In the genomic region with DNA sequence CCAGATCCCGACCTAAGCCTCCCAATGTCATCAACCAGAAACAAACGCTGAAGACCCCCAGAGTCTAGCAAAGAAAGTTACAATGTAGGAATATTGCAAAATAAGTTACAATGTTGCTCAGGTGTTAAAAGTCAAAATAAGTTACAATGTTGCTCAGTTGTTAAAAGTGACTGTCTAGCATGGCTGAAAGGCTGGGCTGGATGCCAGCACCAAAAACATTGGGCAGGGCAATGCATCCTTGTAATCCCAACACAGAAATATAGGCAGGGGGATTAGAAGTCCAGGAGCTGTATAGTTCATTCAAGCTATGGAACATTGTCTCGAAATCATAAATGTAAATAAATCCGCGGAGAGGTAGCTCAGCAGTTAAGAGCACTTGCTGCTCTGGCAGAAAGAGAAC, we compare ENCODE assay signal across 22 mouse cellular contexts.
A peak's percentile ranks its signal among the peaks of the same experiment; 100 is the strongest.
DNase-seq lines count a peak whose midpoint lies in the region; ATAC-seq and TF ChIP-seq lines count a peak whose summit lies in the region.
"Had no signal": no experiment of that assay in that cellular context is flagged by ENCODE, and none has a peak within 500 bp of the region (broad histone marks: within the 10 kb centered on the region; RNA-seq: fewer than 3 reads in every experiment).

No protein-coding gene starts in this region.

- no peaks in the 10 kb centered on the region for H3K9me3 ChIP-seq in lung, embryonic 14.5 days (ENCODE audit: low read depth, low read length)
- H3K9me3 ChIP-seq in lung, embryonic 16.5 days (ENCODE audit: control insufficient read depth, low read length), result no peaks in the 10 kb centered on the region
- no peaks in the 10 kb centered on the region for H3K9me3 ChIP-seq in lung, postnatal 0 days (ENCODE audit: low read length)
- H3K9me3 ChIP-seq: embryonic facial prominence, embryonic 13.5 days; embryonic facial prominence, embryonic 15.5 days; forebrain, embryonic 10.5 days; forebrain, embryonic 12.5 days had no signal

- no peak for TF ChIP-seq CTCF in lung, embryonic 14.5 days (IDR thresholded peaks at IDR 0.05; ENCODE audit: low read depth)
- TF ChIP-seq CTCF in lung, postnatal 0 days (IDR thresholded peaks at IDR 0.05), result no peak

- 0 out of 2 replicates have a peak overlapping the region, but pooled peaks have one; percentile 59 for H3K27ac ChIP-seq in lung, embryonic 14.5 days (ENCODE audit: low read depth)
- peak overlapping the region; percentile 28 for H3K27ac ChIP-seq in lung, embryonic 16.5 days (ENCODE audit: low read length)
- no peak overlapping the region for H3K27ac ChIP-seq in lung, postnatal 0 days (ENCODE audit: low read length)
- H3K27ac ChIP-seq: embryonic facial prominence, embryonic 13.5 days; embryonic facial prominence, embryonic 15.5 days; forebrain, embryonic 10.5 days; forebrain, embryonic 12.5 days had no signal

- no peak overlapping the region for H3K9ac ChIP-seq in lung, embryonic 14.5 days
- H3K9ac ChIP-seq in lung, embryonic 16.5 days (ENCODE audit: low read length), result no peak overlapping the region
- no peak overlapping the region for H3K9ac ChIP-seq in lung, postnatal 0 days (replicated peaks; ENCODE audit: low read depth)
- H3K9ac ChIP-seq: embryonic facial prominence, embryonic 13.5 days; embryonic facial prominence, embryonic 15.5 days; forebrain, embryonic 12.5 days had no signal

- peaks cover 70% of the 10 kb centered on the region for H3K36me3 ChIP-seq in lung, embryonic 14.5 days (ENCODE audit: insufficient read depth)
- peaks cover 32% of the 10 kb centered on the region for H3K36me3 ChIP-seq in lung, embryonic 16.5 days (ENCODE audit: control insufficient read depth, insufficient read depth, low read length)
- H3K36me3 ChIP-seq in lung, postnatal 0 days (ENCODE audit: insufficient read depth, low read length), result peaks cover 17% of the 10 kb centered on the region

- H3K4me3 ChIP-seq in lung, embryonic 14.5 days (ENCODE audit: low read depth, low read length), result no peak overlapping the region
- no peak overlapping the region for H3K4me3 ChIP-seq in lung, embryonic 16.5 days (ENCODE audit: low read length)
- no peak overlapping the region for H3K4me3 ChIP-seq in lung, postnatal 0 days (ENCODE audit: low read depth, low read length)
- H3K4me3 ChIP-seq: embryonic facial prominence, embryonic 13.5 days; embryonic facial prominence, embryonic 15.5 days; erythroblast, embryonic 14.5 days; forebrain, embryonic 10.5 days; forebrain, embryonic 12.5 days had no signal

- intact Hi-C loops in heart, postnatal 10 days (cut with DNase I), result loop anchor here (10.0 kb wide), 1 partner anchor 318 kb away; a partner anchor contains a TSS

- no peaks in the 10 kb centered on the region for H3K4me1 ChIP-seq in lung, embryonic 14.5 days (ENCODE audit: insufficient read depth)
- H3K4me1 ChIP-seq in lung, embryonic 16.5 days (replicated peaks; ENCODE audit: control insufficient read depth, insufficient read depth, low read length), result peaks cover 9% of the 10 kb centered on the region; the same call in 1 of the 2 replicates
- H3K4me1 ChIP-seq in lung, postnatal 0 days (ENCODE audit: insufficient read depth, low read depth, low read length), result no peaks in the 10 kb centered on the region
- H3K4me1 ChIP-seq: forebrain, embryonic 10.5 days had no signal

- no peak for TF ChIP-seq EP300 in lung, postnatal 0 days (IDR thresholded peaks at IDR 0.05)

- no peak overlapping the region for H3K4me2 ChIP-seq in lung, embryonic 14.5 days
- H3K4me2 ChIP-seq in lung, embryonic 16.5 days (ENCODE audit: low read depth, low read length), result no peak overlapping the region
- no peak overlapping the region for H3K4me2 ChIP-seq in lung, postnatal 0 days (replicated peaks; ENCODE audit: low read depth, low read length)
- H3K4me2 ChIP-seq: embryonic facial prominence, embryonic 13.5 days; embryonic facial prominence, embryonic 15.5 days; forebrain, embryonic 12.5 days had no signal

- WGBS in lung, embryonic 14.5 days, result 81% methylated on average over 5 of the region's 5 CpGs
- 82% methylated on average over 5 of the region's 5 CpGs for WGBS in lung, embryonic 16.5 days
- 84% methylated on average over 5 of the region's 5 CpGs for WGBS in lung, postnatal 0 days

- H3K27me3 ChIP-seq in lung, embryonic 14.5 days (ENCODE audit: insufficient read depth, low read length), result no peaks in the 10 kb centered on the region
- no peaks in the 10 kb centered on the region for H3K27me3 ChIP-seq in lung, embryonic 16.5 days (ENCODE audit: control insufficient read depth, insufficient read depth, low read depth, low read length)
- H3K27me3 ChIP-seq in lung, postnatal 0 days (replicated peaks; ENCODE audit: insufficient read depth, low read length), result no peaks in the 10 kb centered on the region
- H3K27me3 ChIP-seq: embryonic facial prominence, embryonic 13.5 days; embryonic facial prominence, embryonic 15.5 days; forebrain, embryonic 12.5 days had no signal

- no peak for ATAC-seq in lung, embryonic 14.5 days (ENCODE audit: insufficient read depth)
- no peak for ATAC-seq in lung, embryonic 16.5 days (ENCODE audit: low read depth)
- no peak for ATAC-seq in lung, postnatal 0 days
- ATAC-seq: forebrain, embryonic 14.5 days had no signal

- no peak for DNase-seq in lung, embryonic 14.5 days
- DNase-seq in lung, postnatal 14 days, result no peak
- no peak for DNase-seq in lung, postnatal 0 days (ENCODE audit: low spot score)
- DNase-seq in testis, postnatal 14 days (ENCODE audit: low spot score), result peak; percentile 50
- DNase-seq in heart, postnatal 10 days, result no peak
- DNase-seq: adrenal gland, adult 2 months; adrenal gland, postnatal 10 days; adrenal gland, postnatal 25 days; cerebellum, adult 11 months; cerebellum, adult 18-20 months; cerebellum, adult 8-10 months; cerebellum, adult 9-11 months; cerebellum, postnatal 14 days; cerebellum, postnatal 36 days; embryo, embryonic 11 days had no signal
